Mouse (Mus musculus): ENCODE results near the gene Gm20388.

GRCm38 (mm10) chr8:122319708-122320075, 2409.1 kb downstream of the Gm20388 start:
- no peak for TF ChIP-seq CTCF (IDR thresholded peaks at IDR 0.05; ENCODE audit: control insufficient read depth, insufficient read depth, low read length)
- no peak for TF ChIP-seq POLR2A (IDR thresholded peaks at IDR 0.05; ENCODE audit: borderline replicate concordance, control insufficient read depth, low read depth, low read length)

Measured in bone marrow, adult 2 months (tissue).